Mouse (Mus musculus): ENCODE results near the gene Col15a1.

Gene Col15a1

DNA sequence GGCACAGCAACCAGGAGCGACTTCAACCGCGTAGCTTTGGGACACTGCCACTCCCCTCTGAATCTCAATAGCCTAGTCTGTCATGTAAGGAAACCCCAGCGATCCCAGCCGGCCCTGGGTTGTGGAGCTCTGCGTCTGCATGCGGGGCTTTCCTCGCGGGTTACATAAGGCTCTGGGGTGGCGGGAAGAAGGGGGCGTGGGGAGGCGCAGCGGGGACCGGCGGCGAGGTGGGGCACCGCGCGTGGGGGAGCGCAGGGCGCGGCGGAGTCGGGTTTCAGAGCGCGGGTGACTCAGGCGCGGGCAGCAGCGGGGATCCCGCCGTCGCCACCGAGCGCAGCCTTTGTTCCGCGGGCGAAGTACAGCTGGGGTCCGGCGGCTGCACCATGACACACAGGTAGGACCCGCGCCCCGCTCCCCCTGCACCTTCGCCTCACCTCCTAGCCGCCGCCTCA, at the start of gene Col15a1:
TSS of gene Col15a1 (plus strand) at position 193 of the 452 bp plus-strand sequence.
- peak; percentile 51 for DNase-seq (ENCODE audit: low spot score)

DNA sequence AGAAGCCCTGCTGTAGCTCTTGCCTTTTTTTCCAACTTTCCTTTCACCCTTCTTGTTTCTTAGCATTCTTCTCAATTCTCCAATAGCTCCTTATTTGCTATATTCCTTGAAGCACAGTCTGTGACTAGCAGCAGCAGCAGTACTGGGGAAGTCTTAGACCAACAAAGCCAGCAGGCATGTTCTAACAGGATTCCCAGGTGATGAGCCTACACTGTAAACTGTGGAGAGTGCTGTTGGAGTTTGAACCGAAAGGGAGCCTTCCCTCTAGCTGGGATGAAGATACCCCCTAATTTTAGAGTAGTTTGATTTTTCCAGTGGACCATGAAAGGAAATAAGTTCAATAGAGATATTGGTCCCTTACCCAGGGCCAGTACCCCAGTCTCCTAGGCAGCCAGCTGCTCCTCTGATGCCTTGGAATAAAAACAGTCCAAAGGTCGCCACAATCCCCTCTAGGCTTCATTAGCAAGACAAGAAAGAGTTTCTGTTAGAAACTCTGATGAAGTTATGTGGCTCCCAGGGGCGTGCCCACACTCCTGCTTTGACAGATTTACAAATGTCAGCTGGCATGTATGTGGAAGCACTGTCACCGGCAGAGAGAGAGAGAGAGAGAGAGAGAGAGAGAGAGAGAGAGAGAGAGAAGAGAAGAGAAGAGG, 46.7 kb upstream of the Col15a1 start:
- DNase-seq (ENCODE audit: low spot score) = no peak

DNA sequence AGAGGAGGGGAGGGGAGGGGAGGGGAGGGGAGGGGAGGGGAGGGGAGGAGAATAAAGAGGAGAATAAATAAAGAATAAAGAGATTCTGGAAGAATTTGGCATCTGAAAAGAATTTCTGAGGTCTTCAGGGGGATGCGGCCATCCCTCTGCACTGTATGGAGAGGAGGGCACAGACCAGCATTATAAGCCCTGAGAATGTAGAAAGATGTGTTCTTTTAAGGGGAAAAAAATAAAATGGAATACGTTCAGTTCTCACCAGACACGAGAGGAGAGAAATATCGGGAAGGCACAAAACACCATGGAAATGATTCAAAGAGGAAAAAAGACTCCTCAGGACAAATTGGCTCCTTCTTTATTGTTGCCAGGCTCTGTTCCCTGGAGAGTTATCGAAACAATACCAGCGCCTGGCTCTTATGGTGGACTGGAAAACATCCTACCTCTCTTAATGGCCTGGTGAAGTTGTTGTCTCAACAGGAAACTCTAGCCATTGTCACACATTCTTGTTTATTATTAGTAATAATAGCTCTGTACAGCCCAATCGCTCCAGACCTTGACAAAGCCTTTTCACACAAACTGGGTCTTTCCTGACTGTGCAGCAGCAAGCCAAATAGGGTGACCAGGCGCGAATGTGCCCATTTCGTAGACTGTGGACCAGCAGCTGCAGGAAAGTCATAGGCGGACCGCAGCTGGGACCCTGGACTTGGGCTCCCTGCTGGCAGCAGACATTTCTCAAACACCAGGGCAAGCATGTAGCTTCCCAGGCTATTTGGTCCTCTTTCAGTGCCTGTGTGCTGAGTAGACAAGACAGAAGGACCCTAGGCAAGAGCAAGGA, 46.0 kb upstream of the Col15a1 start:
- no peak for DNase-seq (ENCODE audit: low spot score)

DNA sequence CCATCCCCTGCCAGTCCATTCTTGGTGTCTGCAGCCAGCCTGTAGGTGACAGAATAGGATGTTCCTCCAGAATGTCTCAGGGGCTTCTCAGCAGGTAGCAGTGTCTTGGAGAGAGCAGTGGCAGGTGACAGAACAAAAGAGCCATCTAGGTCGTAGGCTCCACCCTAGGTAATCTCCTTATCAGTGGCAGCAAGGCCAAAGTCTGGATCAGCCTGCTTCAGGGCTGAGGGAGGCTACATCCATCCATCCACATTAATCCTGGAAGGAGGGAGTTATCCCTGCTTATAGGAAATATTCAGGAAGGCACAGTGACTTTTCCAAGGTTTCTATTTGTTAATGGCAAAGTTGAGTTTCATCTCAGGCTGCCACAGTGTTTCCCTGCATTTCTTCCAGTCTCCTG, 35.6 kb upstream of the Col15a1 start:
- no peak for DNase-seq (ENCODE audit: low spot score)

DNA sequence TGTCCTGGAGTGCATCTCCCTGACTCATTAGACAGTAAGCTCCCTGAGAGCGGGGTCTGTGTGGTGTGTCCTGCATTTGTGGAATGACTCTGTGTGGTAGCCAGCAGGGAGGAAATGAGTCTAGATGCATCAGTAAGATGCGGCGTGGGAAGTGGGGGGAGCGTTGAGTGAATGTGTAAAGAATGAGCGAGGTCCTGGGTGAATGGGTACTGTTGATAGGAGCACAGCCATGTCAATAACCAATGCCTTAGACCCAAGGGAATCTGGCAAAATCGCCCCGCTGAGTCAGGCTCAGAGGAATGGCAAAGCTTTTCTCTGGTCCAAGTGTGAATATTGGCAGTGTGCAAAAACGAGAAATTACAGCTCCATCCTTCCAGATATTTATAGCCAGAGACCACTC, 30.9 kb upstream of the Col15a1 start:
- no peak for DNase-seq (ENCODE audit: low spot score)

GRCm38 (mm10) chr4:47178261-47178961, 29.6 kb upstream of the Col15a1 start:
- DNase-seq (ENCODE audit: low spot score) = peak; percentile 54

- no peak for DNase-seq (ENCODE audit: low spot score)
Observed at GRCm38 (mm10) chr4:47179535-47179934, 28.4 kb upstream of the Col15a1 start.

- no peak for DNase-seq (ENCODE audit: low spot score)
Observed at GRCm38 (mm10) chr4:47184058-47184661, 23.8 kb upstream of the Col15a1 start.

- DNase-seq (ENCODE audit: low spot score) = no peak
Observed at GRCm38 (mm10) chr4:47186514-47186913, 21.4 kb upstream of the Col15a1 start.

- DNase-seq (ENCODE audit: low spot score) = no peak
Observed at GRCm38 (mm10) chr4:47196173-47196572, 11.8 kb upstream of the Col15a1 start.

DNA sequence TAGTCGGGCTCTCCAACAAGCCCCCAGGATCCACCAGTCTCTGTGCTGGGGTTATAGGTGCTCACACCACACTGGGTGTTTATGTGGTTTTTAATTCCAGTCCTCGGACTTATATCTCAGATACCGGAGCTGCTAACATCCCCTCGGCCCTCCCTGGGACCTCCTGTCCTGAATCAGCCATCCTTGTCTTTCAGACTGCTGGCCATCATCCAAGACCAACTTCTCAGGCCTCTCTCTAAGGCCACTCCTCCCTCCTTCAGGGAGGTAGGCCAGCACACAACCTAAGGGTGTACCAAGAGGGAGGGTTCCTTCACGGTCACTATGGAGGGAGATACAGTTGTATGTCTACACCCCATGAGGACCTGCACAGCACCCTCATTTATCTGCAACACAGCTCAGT, 4.3 kb upstream of the Col15a1 start:
- DNase-seq (ENCODE audit: low spot score) = no peak

DNA sequence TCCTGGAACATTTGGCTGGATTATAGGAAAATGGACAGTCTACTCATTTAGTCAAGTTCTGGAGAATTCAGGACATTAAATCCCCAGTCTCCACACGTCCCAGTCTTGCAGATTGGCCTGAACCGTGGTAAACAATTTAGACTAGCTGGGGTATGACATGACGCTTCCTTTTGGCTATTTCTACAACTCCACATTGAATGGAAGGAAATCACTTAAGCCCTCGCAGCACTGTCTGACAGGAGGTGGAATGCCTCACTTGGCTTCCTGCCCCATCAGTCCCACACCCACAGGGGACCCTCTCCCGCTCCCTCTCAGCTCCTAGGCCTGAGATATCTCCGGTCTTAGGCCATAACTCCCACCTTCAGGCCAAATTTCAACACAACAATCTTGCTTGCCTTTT, 2.1 kb upstream of the Col15a1 start:
- no peak for DNase-seq (ENCODE audit: low spot score)

DNA sequence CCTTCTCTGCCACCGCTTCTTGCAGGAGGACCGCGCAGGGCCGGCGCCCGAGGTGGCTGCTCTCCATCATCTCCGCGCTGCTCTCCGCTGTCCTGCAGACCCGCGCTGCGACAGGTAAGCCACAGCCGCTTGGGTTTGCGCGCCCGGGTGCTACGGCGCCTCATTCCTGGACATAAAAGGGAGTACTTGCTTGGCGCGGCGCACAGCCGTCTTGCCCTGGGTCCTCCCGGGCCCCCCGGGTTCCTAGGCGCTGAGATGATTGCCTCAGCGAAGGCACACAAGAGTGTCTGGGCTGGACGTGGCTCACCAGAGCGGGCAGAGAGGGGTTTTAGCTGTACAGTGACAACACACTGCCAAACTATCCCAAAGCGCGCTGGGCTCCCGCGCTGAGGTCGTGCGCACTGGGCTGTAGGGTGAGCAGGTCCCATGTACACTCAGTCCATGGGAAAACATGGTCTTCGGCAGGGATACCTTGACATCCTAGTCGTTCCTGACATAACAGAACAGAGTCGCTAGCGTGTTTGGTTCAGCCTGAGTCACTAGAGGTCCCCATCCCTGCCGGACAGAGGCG, 545 bp downstream of the Col15a1 start:
- DNase-seq (ENCODE audit: low spot score) = no peak

GRCm38 (mm10) chr4:47209466-47209865, 1.5 kb downstream of the Col15a1 start:
- DNase-seq (ENCODE audit: low spot score) = no peak

- no peak for DNase-seq (ENCODE audit: low spot score)
Observed at GRCm38 (mm10) chr4:47218828-47219227, 10.9 kb downstream of the Col15a1 start.

DNA sequence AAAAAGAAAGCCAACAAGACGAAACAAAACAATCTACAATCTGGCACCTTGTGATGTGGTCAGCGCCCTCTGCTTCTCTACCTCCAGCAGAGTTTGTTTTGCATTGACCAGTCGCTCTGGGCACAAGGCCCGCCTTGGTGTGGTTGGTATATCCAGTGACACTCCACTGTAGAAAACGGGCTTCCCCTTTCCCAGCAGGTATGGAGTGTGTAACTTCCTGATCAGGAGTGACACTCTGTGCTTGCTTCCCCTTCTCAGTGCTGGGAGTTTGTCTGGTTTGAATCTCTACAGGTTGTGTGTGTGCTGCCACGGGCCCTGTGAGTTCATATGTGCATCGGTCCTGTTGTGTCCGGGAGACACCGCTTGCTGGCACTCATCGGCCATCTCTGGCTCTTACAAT, 11.4 kb downstream of the Col15a1 start:
- DNase-seq (ENCODE audit: low spot score) = no peak

- DNase-seq (ENCODE audit: low spot score) = no peak
Observed at GRCm38 (mm10) chr4:47220544-47220943, 12.6 kb downstream of the Col15a1 start.

- DNase-seq (ENCODE audit: low spot score) = no peak
Observed at GRCm38 (mm10) chr4:47222146-47222545, 14.2 kb downstream of the Col15a1 start.

GRCm38 (mm10) chr4:47225920-47226319, 18.0 kb downstream of the Col15a1 start:
- no peak for DNase-seq (ENCODE audit: low spot score)

DNA sequence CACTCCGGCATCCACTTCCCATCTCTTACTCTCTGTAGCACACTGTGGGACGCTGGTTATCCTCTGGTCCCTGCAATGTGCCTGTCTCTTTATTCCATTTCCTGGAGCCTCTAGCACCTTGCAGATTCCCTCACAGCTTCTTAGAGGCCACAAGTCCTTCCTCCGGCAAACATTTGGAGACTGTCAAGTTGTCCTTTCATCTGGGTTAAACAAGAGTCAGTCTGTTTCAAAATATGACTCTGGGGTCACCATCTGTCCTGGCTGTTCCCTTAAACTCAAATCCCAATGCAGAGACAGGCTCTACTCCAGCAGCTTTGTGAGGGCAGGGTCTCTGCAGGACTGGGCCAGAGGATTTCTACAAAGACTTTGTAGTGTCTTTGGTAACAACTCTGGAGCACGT, 19.1 kb downstream of the Col15a1 start:
- DNase-seq (ENCODE audit: low spot score) = no peak

- peak; percentile 72 for DNase-seq (ENCODE audit: low spot score)
Observed at GRCm38 (mm10) chr4:47227756-47228155, 19.8 kb downstream of the Col15a1 start.

GRCm38 (mm10) chr4:47228945-47229344, 21.0 kb downstream of the Col15a1 start:
- DNase-seq (ENCODE audit: low spot score) = no peak
